Mouse (Mus musculus) testis, postnatal 14 days (tissue): ENCODE data around the gene Ercc2.

ENCODE experiments used
- DNase-seq: peaks from one replicate; pipeline ENCODE4 v3.0.0; 2021; ENCODE audit warnings: low spot score

The Ercc2 gene

GRCm38 (mm10) chr7:19359892-19360641 is 21.7 kb upstream of the Ercc2 start:
- peak; percentile 80 for DNase-seq

- peak; percentile 90 for DNase-seq
These were observed 20.9 kb upstream of the Ercc2 start for GRCm38 (mm10) chr7:19360944-19361343.

DNA sequence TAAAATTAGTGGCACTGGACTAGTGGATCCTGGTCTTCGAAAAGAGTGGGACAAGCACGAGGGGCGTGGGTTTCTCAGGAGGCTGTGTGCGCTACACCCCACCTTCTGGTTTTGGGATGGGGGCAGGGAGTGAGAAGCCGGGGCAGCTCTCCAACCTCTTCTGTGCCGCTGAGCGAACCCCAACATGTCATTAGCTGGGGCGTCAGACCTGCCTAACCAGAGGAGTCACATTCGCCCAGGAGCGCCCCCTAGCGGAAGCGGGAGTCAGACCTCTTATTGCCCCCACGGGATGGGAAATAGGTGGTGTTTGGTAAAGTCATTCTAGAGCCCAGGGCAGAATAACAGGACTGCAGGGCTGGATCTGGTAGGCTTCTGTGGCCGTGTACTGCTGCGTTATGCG is 20.1 kb upstream of the Ercc2 start:
- DNase-seq = peak; percentile 76

- DNase-seq = no peak
These were observed 19.5 kb upstream of the Ercc2 start for GRCm38 (mm10) chr7:19362276-19362675.

DNA sequence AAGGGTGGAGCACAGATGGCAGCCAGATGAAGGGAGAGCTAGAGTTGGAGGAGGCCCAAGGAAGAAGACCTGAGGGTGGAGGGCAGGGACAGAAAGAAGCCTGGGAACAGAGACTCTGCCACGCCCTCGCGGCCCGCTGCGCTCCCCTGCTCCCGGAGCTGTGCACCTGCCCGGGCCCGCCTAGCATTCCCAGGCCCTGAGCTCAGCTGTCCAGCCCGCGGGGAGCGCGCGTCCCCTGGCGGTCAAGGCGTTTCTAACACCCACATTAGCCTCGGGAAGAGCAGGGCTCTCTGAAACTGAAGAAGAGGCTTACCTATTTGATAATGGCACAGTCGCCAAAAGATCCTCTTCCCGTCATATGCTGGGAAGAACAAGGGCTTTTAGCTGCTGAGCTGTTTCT is 17.9 kb upstream of the Ercc2 start:
- peak; percentile 75 for DNase-seq

- DNase-seq = no peak
These were observed 16.4 kb upstream of the Ercc2 start for GRCm38 (mm10) chr7:19365376-19365775.

GRCm38 (mm10) chr7:19368380-19368779 is 13.4 kb upstream of the Ercc2 start:
- DNase-seq = peak; percentile 55

DNA sequence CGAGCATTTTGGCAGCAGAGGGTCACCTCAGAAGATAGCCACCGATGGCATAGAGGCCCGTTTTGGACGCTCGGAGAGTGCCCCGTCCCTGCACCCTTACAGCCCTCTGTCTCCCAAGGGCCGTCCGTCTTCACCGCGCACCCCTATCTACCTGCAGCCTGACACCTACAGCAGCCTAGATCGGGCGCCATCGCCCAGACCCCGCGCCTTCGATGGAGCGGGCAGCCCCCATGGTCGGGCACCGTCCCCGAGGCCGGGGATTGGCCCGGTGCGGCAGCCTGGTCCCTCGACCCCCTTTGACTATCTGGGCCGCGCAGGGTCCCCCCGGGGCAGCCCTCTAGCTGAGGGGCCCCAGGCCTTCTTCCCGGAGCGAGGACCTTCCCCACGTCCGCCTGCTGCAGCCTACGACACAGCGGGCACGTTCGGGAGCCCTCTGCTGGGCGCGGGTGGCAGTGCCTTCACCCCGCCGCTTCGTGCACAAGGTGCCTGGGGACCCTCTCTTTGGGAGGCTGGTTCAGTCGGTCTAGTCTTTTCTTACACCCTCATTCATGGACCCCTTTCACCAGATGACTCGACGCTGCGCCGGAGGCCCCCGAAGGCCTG is 11.9 kb upstream of the Ercc2 start:
- DNase-seq = no peak

DNA sequence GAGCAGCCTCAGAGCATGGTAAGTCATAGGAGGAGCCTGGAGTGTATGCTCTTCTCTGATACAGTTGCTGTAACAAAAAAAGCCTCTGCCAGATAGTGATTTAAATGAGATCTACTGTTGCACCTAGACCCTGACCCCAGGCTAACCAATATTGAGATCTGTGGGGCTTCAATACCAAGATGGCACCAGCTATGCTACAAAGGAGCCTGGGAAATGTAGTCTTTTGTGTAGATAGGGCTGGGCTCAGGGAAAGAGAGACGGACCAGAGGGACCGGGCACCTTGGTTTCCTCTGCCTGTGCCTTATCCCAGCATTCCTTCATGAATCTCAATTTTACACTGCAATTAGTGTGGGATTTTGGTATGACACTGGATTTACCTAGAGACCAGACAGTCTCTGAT is 8.4 kb upstream of the Ercc2 start:
- DNase-seq = no peak

GRCm38 (mm10) chr7:19375368-19375767 is 6.4 kb upstream of the Ercc2 start:
- no peak for DNase-seq

- no peak for DNase-seq
These were observed 5.8 kb upstream of the Ercc2 start for GRCm38 (mm10) chr7:19376019-19376418.

DNA sequence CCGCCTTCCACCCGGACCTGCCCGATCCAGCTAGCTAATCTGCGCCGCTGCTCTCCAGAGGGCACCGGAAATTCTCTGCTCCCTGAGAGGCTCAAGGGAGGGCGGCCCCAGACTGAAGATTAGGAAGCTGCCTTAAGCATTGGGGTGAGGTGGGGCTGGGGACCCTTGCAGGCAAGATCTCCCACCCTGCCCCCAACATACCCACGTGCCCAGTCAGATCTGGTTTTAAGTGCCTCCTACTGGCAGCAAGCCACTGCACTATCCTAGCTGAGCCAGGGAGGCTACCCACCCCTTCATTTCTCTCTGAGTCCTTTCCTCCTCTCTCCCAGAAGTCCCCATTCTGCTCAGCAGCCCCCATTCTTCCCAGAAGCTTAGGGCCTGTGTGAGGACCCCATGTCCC is 3.8 kb upstream of the Ercc2 start:
- DNase-seq = no peak

- peak; percentile 58 for DNase-seq
These were observed 344 bp downstream of the Ercc2 start for GRCm38 (mm10) chr7:19382166-19382541.

GRCm38 (mm10) chr7:19383708-19384107 is 1.9 kb downstream of the Ercc2 start:
- peak; percentile 46 for DNase-seq

- DNase-seq = no peak
These were observed 7.0 kb downstream of the Ercc2 start for GRCm38 (mm10) chr7:19388699-19389413.

DNA sequence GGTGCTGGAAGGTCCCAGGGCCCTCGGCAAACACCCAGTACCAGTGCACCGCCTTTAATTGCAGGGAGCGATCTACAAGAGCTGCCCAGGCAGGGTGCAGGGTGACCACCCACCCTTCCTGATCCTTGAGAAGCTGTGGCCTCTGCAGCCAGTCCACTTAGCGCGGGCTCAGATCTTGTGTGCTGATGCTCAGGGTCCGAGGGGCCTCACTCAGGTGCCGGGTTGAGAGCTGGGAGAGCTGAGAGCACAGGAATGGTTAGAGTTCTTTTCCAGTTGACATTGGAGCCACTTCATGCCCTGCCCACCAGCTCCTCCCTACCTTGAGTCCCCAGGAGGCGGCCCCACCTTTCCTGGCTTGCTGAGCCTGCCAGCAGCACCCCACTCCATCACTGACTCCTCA is 12.7 kb downstream of the Ercc2 start:
- DNase-seq = no peak

DNA sequence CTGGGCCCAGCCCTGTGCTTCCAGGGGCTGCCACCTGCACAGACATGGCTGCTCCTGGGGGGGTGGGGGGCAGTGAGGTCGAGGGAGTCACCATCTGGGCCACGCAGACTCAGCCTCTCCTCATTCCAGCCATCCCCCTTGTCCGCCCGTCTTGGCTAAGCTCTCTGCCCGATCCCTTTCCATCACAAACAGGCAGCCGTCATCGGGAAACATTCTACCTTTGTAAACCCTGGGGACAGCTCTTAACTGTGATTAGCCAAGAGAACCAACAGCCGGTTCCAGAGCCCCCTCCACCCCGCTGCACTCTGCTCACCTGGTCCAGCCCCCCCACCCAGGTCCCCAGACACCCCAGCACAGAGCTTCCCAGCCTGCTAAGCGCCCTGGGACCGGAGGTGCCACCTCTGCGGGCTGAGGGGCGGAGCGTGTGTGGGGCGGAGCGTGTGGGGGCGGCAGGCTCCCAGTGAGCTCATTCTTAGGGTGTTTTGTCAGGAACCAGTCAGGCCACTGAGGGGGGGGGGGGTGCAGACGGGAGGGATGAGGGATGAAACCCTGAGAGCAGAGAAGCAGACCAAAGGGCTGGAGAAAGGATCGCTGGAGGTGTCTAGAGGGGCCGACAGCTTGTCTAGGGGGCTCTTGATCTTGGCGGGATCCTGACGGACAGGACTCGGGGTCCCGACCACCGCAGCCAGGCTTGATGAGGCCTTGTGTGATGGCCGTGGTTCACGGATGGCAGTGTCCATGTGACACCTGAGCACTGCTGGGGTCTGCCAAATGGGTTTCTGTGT is 17.9 kb downstream of the Ercc2 start:
- DNase-seq = no peak

- DNase-seq = no peak
These were observed 19.1 kb downstream of the Ercc2 start for GRCm38 (mm10) chr7:19400946-19401345.

GRCm38 (mm10) chr7:19402535-19403112 is 20.8 kb downstream of the Ercc2 start:
- no peak for DNase-seq

GRCm38 (mm10) chr7:19403731-19404296 is 22.0 kb downstream of the Ercc2 start, which contains the start of gene Klc3:
Gene Klc3, minus strand, starts transcription at chr7:19404104.
- DNase-seq = peak; percentile 88

DNA sequence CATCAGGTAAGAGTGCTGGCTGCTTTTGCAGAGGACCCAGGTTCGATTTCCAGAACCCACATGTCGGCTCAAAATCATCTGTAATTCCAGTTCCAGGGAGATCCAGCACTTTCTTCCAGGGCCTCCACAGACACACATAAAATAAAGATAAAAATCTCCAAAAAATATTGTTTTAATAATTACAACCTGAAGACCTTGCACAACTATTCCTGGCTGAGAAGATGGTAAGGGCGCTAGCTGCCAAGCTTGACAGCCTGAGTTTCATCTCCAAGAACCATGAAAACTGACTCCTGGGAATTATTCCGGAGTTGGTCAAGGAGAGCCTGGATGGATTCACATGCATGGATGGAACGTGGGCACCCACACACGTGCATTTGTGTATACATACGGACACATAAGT is 22.7 kb downstream of the Ercc2 start, which contains the start of gene Ckm:
Ckm (plus strand) TSS at position 301 of the 400 bp plus-strand sequence.
- DNase-seq = no peak

GRCm38 (mm10) chr7:19405417-19405816 is 23.6 kb downstream of the Ercc2 start:
- peak; percentile 66 for DNase-seq
